Comparison of ENCODE assay signal across 8 mouse cellular contexts in the genomic region with DNA sequence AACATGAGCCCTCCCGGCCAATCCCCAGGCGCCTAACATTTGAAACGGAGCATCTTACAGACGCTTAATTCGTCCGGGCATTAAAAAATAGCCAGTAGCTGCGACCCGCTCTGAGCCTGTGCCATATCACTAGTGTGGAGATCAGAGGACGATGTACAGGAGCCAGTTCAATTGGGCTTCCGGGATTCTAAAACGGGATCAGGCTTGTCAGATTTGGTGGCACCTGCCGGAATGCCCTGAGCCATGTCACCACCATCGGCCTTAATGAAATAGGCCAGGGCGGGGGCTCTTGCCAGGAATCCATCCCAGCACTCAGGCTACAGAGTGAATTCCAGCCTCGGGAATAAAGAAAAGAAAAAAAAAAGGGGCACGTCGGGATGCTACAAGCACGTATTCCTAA. TPM values are rescaled to one million over a fixed set of nuclear protein-coding genes. Genes with fewer than 3 reads are reported as not detected.
DNase-seq lines count a peak whose midpoint lies in the region; ATAC-seq and TF ChIP-seq lines count a peak whose summit lies in the region.

No protein-coding gene starts in this region.

- H3K4me2 ChIP-seq in lung, embryonic 14.5 days = peak overlapping the region; percentile 76
- peak overlapping the region; percentile 63 for H3K4me2 ChIP-seq in lung, postnatal 0 days (replicated peaks; ENCODE audit: low read depth, low read length)

- H3K4me1 ChIP-seq in lung, embryonic 14.5 days (ENCODE audit: insufficient read depth) = 0 out of 2 replicates have a peak, but pooled peaks cover 6% of the 10 kb centered on the region
- 0 out of 2 replicates have a peak, but pooled peaks cover 2% of the 10 kb centered on the region for H3K4me1 ChIP-seq in lung, postnatal 0 days (ENCODE audit: insufficient read depth, low read depth, low read length)

- ATAC-seq in lung, embryonic 14.5 days (ENCODE audit: insufficient read depth) = peak; percentile 6; the same call in 1 of the 2 replicates
- ATAC-seq in lung, postnatal 0 days = peak; percentile 16; the same call in 1 of the 2 replicates

- WGBS in lung, embryonic 14.5 days = 17% methylated on average over 18 of the region's 18 CpGs
- WGBS in lung, postnatal 0 days = 18% methylated on average over 18 of the region's 18 CpGs

- H3K27ac ChIP-seq in lung, embryonic 14.5 days (ENCODE audit: low read depth) = peak overlapping the region; percentile 97
- peak overlapping the region; percentile 71 for H3K27ac ChIP-seq in lung, postnatal 0 days (ENCODE audit: low read length)

- peak overlapping the region; percentile 39 for H3K4me3 ChIP-seq in lung, embryonic 14.5 days (ENCODE audit: low read depth, low read length)
- H3K4me3 ChIP-seq in lung, postnatal 0 days (ENCODE audit: low read depth, low read length) = peak overlapping the region; percentile 35

- no peak for TF ChIP-seq CTCF in lung, embryonic 14.5 days (IDR thresholded peaks at IDR 0.05; ENCODE audit: low read depth)
- TF ChIP-seq CTCF in lung, postnatal 0 days (IDR thresholded peaks at IDR 0.05) = no peak

- no peak for DNase-seq in lung, embryonic 14.5 days
- no peak for DNase-seq in lung, adult 18-20 months
- peak; percentile 22 to 26 for DNase-seq in cerebellum, postnatal 36 days
- DNase-seq in heart, postnatal 4 days = peak; percentile 23
- peak; percentile 34 for DNase-seq in lung, postnatal 0 days (ENCODE audit: low spot score)
- no peak for DNase-seq in layer of hippocampus, postnatal 14 days (ENCODE audit: low spot score in 2 of 2)
- DNase-seq in yolk sac, embryonic 10.5 days (ENCODE audit: low spot score) = no peak
- no peak for DNase-seq in spleen, postnatal 10 days (ENCODE audit: low spot score in 2 of 2)

- H3K36me3 ChIP-seq in lung, embryonic 14.5 days (ENCODE audit: insufficient read depth) = no peaks in the 10 kb centered on the region
- H3K36me3 ChIP-seq in lung, postnatal 0 days (ENCODE audit: insufficient read depth, low read length) = no peaks in the 10 kb centered on the region

- no peaks in the 10 kb centered on the region for H3K9me3 ChIP-seq in lung, embryonic 14.5 days (ENCODE audit: low read depth, low read length)
- no peaks in the 10 kb centered on the region for H3K9me3 ChIP-seq in lung, postnatal 0 days (ENCODE audit: low read length)

- peak overlapping the region; percentile 74 for H3K9ac ChIP-seq in lung, embryonic 14.5 days
- peak overlapping the region; percentile 39; the same call in 1 of the 2 replicates for H3K9ac ChIP-seq in lung, postnatal 0 days (replicated peaks; ENCODE audit: low read depth)

- no peaks in the 10 kb centered on the region for H3K27me3 ChIP-seq in lung, embryonic 14.5 days (ENCODE audit: insufficient read depth, low read length)
- H3K27me3 ChIP-seq in lung, postnatal 0 days (replicated peaks; ENCODE audit: insufficient read depth, low read length) = no peaks in the 10 kb centered on the region

- no peak for TF ChIP-seq EP300 in lung, postnatal 0 days (IDR thresholded peaks at IDR 0.05)

RNA-seq across cellular contexts. Expression of gene Epcam, which starts 23.0 kb away (rescaled TPM):
- 341 and 349 TPM in 2 replicates for polyA plus RNA-seq in lung, embryonic 14.5 days (2014; fragmentation: Nextera tagmentation; extraction: Ambion mirVana)
- total RNA-seq in heart, postnatal 4 days (2021) = not detected
- 151 and 158 TPM in 2 replicates for polyA plus RNA-seq in lung, postnatal 0 days (2015; fragmentation: Nextera tagmentation; extraction: Ambion mirVana)
- 1 to 10 TPM in 1 of 2 experiments, under 1 TPM in 1; 0.64 to 1.0 TPM for total RNA-seq in layer of hippocampus, postnatal 14 days (2021)

RNA-seq across cellular contexts. Expression of gene Msh2, which starts 59.3 kb away (rescaled TPM):
- polyA plus RNA-seq in lung, embryonic 14.5 days (2014; fragmentation: Nextera tagmentation; extraction: Ambion mirVana) = 55.1 and 56.0 TPM in 2 replicates
- 10 to 100 TPM; 17.9 to 18.6 TPM for total RNA-seq in heart, postnatal 4 days (2021)
- polyA plus RNA-seq in lung, postnatal 0 days (2015; fragmentation: Nextera tagmentation; extraction: Ambion mirVana) = 19.8 and 26.0 TPM in 2 replicates
- 10 to 100 TPM; 34.0 to 35.0 TPM for total RNA-seq in layer of hippocampus, postnatal 14 days (2021)

Comparison
In these comparisons a context has a peak if more than half of its experiments do, and no peak if none do; other contexts are left out.
1. DNase-seq: peak in cerebellum, postnatal 36 days (2 of 2), heart, postnatal 4 days (single experiment) and lung, postnatal 0 days (single experiment); none in lung, embryonic 14.5 days (single experiment), lung, adult 18-20 months (0 of 2), layer of hippocampus, postnatal 14 days (0 of 2), yolk sac, embryonic 10.5 days (single experiment) and spleen, postnatal 10 days (0 of 2).